Mouse (Mus musculus) lung, postnatal 14 days (tissue): ENCODE measurements around the gene Ptch2.

Experiments
- DNase-seq: peaks from one replicate; pipeline ENCODE4 v3.0.0; 2021

Ptch2 gene

GRCm38 (mm10) chr4:117130790-117131189 lies 34.9 kb downstream of the Ptch2 start:
- no peak for DNase-seq

- DNase-seq: no peak
Measured at GRCm38 (mm10) chr4:117131198-117131597, 35.3 kb downstream of the Ptch2 start.

GRCm38 (mm10) chr4:117131890-117132793 lies 36.3 kb downstream of the Ptch2 start:
- peak; percentile 35 for DNase-seq

- DNase-seq: no peak
Measured at GRCm38 (mm10) chr4:117132794-117133143, 36.9 kb downstream of the Ptch2 start.

- no peak for DNase-seq
Measured at GRCm38 (mm10) chr4:117133366-117133796, 37.5 kb downstream of the Ptch2 start.

GRCm38 (mm10) chr4:117133817-117134600 lies 38.1 kb downstream of the Ptch2 start, which contains the start of gene Plk3:
TSS of gene Plk3 (minus strand) at chr4:117133963.
- peak; percentile 99 for DNase-seq

GRCm38 (mm10) chr4:117134601-117134995 lies 38.7 kb downstream of the Ptch2 start:
- DNase-seq: no peak

- DNase-seq: peak; percentile 43
Measured at GRCm38 (mm10) chr4:117136034-117136433, 40.2 kb downstream of the Ptch2 start.

- DNase-seq: no peak
Measured at GRCm38 (mm10) chr4:117138295-117139216, 42.7 kb downstream of the Ptch2 start.

- peak; percentile 50 for DNase-seq
Measured at GRCm38 (mm10) chr4:117139217-117139612, 43.3 kb downstream of the Ptch2 start.

GRCm38 (mm10) chr4:117140613-117141012 lies 44.7 kb downstream of the Ptch2 start:
- DNase-seq: no peak

- DNase-seq: no peak
Measured at GRCm38 (mm10) chr4:117143023-117143422, 47.1 kb downstream of the Ptch2 start.

- DNase-seq: no peak
Measured at GRCm38 (mm10) chr4:117145248-117145647, 49.4 kb downstream of the Ptch2 start.

GRCm38 (mm10) chr4:117146176-117146575 lies 50.3 kb downstream of the Ptch2 start:
- DNase-seq: peak; percentile 95

- DNase-seq: no peak
Measured at GRCm38 (mm10) chr4:117148047-117148713, 52.3 kb downstream of the Ptch2 start.

GRCm38 (mm10) chr4:117148815-117149214 lies 52.9 kb downstream of the Ptch2 start:
- no peak for DNase-seq

- DNase-seq: no peak
Measured at GRCm38 (mm10) chr4:117149291-117150211, 53.7 kb downstream of the Ptch2 start.

- no peak for DNase-seq
Measured at GRCm38 (mm10) chr4:117150212-117150733, 54.4 kb downstream of the Ptch2 start.

- DNase-seq: no peak
Measured at GRCm38 (mm10) chr4:117151416-117151815, 55.5 kb downstream of the Ptch2 start.

GRCm38 (mm10) chr4:117152714-117153113 lies 56.8 kb downstream of the Ptch2 start:
- no peak for DNase-seq
